Mouse (Mus musculus) embryo, embryonic 11 days (tissue): Measurements from ENCODE around the gene Ndufa10.
"Not testable (repeated sequence)": the region's sequence is repeated elsewhere in the genome, so short reads cannot be mapped to it uniquely, and the experiment has no call there.

Source experiments
- DNase-seq: peaks from one replicate; pipeline ENCODE4 v3.0.0-alpha.2; 2015

Gene Ndufa10

GRCm38 (mm10) chr1:92473165-92474041 is at the start of gene Ndufa10:
Ndufa10 (minus strand) TSS chr1:92473860.
- peak; percentile 93 for DNase-seq

GRCm38 (mm10) chr1:92521376-92521775 is 47.7 kb upstream of the Ndufa10 start:
- DNase-seq = peak; percentile 70

GRCm38 (mm10) chr1:92519046-92519445 is 45.4 kb upstream of the Ndufa10 start:
- DNase-seq = no peak

- no peak for DNase-seq
These were observed 44.9 kb upstream of the Ndufa10 start, which contains the start of gene Olfr1414 for GRCm38 (mm10) chr1:92518561-92518960. Olfr1414 (minus strand) TSS chr1:92518661.

- DNase-seq = no peak
These were observed 41.7 kb upstream of the Ndufa10 start for GRCm38 (mm10) chr1:92515390-92515789.

- DNase-seq = not testable (repeated sequence)
These were observed 38.0 kb upstream of the Ndufa10 start for GRCm38 (mm10) chr1:92511646-92512045.

GRCm38 (mm10) chr1:92496001-92496400 is 22.3 kb upstream of the Ndufa10 start, which contains the start of gene Olfr1415:
Olfr1415 (minus strand) TSS chr1:92496101.
- no peak for DNase-seq

GRCm38 (mm10) chr1:92485013-92485412 is 11.4 kb upstream of the Ndufa10 start, which contains the start of gene Olfr1416:
Olfr1416 (minus strand) TSS chr1:92485113.
- DNase-seq = no peak

GRCm38 (mm10) chr1:92474066-92474578 is 462 bp upstream of the Ndufa10 start:
- DNase-seq = no peak

- no peak for DNase-seq
These were observed 4.8 kb downstream of the Ndufa10 start for GRCm38 (mm10) chr1:92468891-92469290.

GRCm38 (mm10) chr1:92458416-92458815 is 15.2 kb downstream of the Ndufa10 start:
- DNase-seq = no peak

- no peak for DNase-seq
These were observed 15.9 kb downstream of the Ndufa10 start for GRCm38 (mm10) chr1:92457758-92458157.

GRCm38 (mm10) chr1:92453751-92454445 is 19.8 kb downstream of the Ndufa10 start:
- peak; percentile 51 for DNase-seq

- DNase-seq = no peak
These were observed 25.4 kb downstream of the Ndufa10 start for GRCm38 (mm10) chr1:92448293-92448692.

GRCm38 (mm10) chr1:92441453-92442063 is 32.1 kb downstream of the Ndufa10 start:
- no peak for DNase-seq

GRCm38 (mm10) chr1:92440066-92440750 is 33.5 kb downstream of the Ndufa10 start:
- DNase-seq = no peak

GRCm38 (mm10) chr1:92437678-92438271 is 35.9 kb downstream of the Ndufa10 start:
- DNase-seq = peak; percentile 17

GRCm38 (mm10) chr1:92436831-92437321 is 36.8 kb downstream of the Ndufa10 start:
- no peak for DNase-seq

- no peak for DNase-seq
These were observed 38.7 kb downstream of the Ndufa10 start for GRCm38 (mm10) chr1:92434986-92435385.

- DNase-seq = no peak
These were observed 40.9 kb downstream of the Ndufa10 start for GRCm38 (mm10) chr1:92432791-92433190.

- DNase-seq = peak; percentile 26
These were observed 41.6 kb downstream of the Ndufa10 start for GRCm38 (mm10) chr1:92432098-92432497.

- DNase-seq = no peak
These were observed 42.2 kb downstream of the Ndufa10 start for GRCm38 (mm10) chr1:92431420-92431819.
